Mouse (Mus musculus) small intestine, adult 2 months (tissue): Measurements from ENCODE around the gene Gnptg. TPM values are rescaled to one million over a fixed set of nuclear protein-coding genes. Genes with fewer than 3 reads are reported as not detected.

ENCODE experiments used
- H3K27ac ChIP-seq: fragments of 200-500 bp; 2 replicates; pipeline ENCODE4 v1.5.1; 2012; ENCODE audit warnings: low read depth, low read length, control low read depth, inconsistent platforms; ENCODE audit not compliant: insufficient read depth
- H3K27me3 ChIP-seq: fragments of 200-500 bp; 2 replicates; pipeline ENCODE4 v1.6.1; 2012; ENCODE audit warnings: mild to moderate bottlenecking, moderate library complexity, low read length, inconsistent platforms; ENCODE audit not compliant: control insufficient read depth, insufficient read depth
- H3K36me3 ChIP-seq: fragments of 200-500 bp; 2 replicates; pipeline ENCODE4 v1.6.1; 2012; ENCODE audit warnings: mild to moderate bottlenecking, low read length, control low read depth, inconsistent platforms; ENCODE audit not compliant: control insufficient read depth, insufficient read depth
- H3K4me1 ChIP-seq: fragments of 200-500 bp; 2 replicates; pipeline ENCODE4 v1.6.1; 2012; ENCODE audit warnings: low read length, inconsistent platforms, mixed read lengths; ENCODE audit not compliant: control insufficient read depth, insufficient read depth, insufficient read length
- H3K4me3 ChIP-seq: fragments of 200-500 bp; 2 replicates; pipeline ENCODE4 v1.5.1; 2012; ENCODE audit warnings: low read depth, mild to moderate bottlenecking, control low read depth, inconsistent platforms, low read length, moderate library complexity
- CTCF ChIP-seq: fragments of 200-500 bp; IDR thresholded peaks from 2 replicates; pipeline ENCODE4 v1.5.1; 2012; ENCODE audit warnings: low read depth, mild to moderate bottlenecking, control low read depth, inconsistent platforms, low read length, moderate library complexity, mixed read lengths; ENCODE audit not compliant: insufficient replicate concordance, insufficient read length; ENCODE audit errors: extremely low read depth
- POLR2A ChIP-seq: fragments of 200-500 bp; IDR thresholded peaks from 2 replicates; pipeline ENCODE4 v1.6.1; 2012; ENCODE audit warnings: low read depth, mild to moderate bottlenecking, control low read depth, inconsistent platforms, low read length, moderate library complexity
- WGBS: fragments of 180-500 bp; shearing (Covaris S2); methylation state at CpG from one replicate; pipeline ENCODE4 v1.1.7; 2018; 5-methylcytosine and 5-hydroxymethylcytosine counted together
- polyA plus RNA-seq: library from polyadenylated mRNA; depleted of rRNA; stranded (reverse); fragments of >200 nt; gene quantifications from 2 replicates; pipeline ENCODE4 v1.2.3, GENCODE M21; 2012

Gene Gnptg
- polyA plus RNA-seq, 1 experiment, result 29.3 TPM

DNA sequence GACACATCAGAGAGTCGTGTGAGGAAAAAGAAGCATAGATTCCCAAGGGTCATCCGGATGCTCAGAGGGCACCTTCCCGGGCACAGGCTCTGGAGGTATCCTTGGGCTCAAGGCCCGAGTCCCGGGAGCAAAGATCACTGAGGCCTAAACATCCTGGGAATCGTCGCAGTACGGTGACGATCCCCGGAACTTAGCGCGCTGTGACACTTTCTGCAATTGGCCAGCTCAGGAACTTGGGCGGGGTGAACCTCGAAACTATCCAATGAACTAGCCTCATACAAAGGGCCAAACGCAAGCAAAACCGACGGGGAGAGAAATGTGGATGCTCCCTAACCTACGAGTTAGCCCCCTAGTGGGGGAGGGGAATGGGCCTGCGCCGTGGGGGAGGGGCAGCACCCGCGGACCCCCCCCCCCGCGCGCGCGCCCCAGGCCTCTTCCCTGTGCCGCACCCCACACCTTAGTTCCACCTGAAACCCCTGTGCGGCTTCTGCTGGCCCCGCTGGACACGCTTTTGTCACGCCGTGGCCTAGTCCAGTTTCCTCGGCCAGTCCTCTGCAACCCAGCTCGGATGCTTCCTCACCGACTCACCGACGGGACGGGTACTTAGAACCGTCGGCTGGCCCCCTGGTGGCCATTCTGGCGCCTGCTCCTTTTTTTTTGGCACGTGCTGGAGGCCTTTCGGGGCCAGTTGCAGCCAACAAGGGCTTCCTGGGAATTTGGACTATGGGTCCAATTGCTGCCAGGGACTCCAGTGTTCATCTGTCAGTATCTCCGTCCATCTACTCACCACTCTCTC, 34.0 kb upstream of the Gnptg start:
- no peaks in the 10 kb centered on the region for H3K27me3 ChIP-seq
- H3K4me3 ChIP-seq, result peak overlapping the region; percentile 88
- H3K27ac ChIP-seq, result peak overlapping the region; percentile 99
- peak; percentile 85 for TF ChIP-seq CTCF
- TF ChIP-seq POLR2A, result peak; percentile 55; the same call in 1 of the 2 replicates
- H3K4me1 ChIP-seq, result peaks cover 21% of the 10 kb centered on the region; the same call in 1 of the 2 replicates
- H3K36me3 ChIP-seq, result peaks cover 1% of the 10 kb centered on the region
- WGBS, result 1% methylated on average over 45 of the region's 45 CpGs

DNA sequence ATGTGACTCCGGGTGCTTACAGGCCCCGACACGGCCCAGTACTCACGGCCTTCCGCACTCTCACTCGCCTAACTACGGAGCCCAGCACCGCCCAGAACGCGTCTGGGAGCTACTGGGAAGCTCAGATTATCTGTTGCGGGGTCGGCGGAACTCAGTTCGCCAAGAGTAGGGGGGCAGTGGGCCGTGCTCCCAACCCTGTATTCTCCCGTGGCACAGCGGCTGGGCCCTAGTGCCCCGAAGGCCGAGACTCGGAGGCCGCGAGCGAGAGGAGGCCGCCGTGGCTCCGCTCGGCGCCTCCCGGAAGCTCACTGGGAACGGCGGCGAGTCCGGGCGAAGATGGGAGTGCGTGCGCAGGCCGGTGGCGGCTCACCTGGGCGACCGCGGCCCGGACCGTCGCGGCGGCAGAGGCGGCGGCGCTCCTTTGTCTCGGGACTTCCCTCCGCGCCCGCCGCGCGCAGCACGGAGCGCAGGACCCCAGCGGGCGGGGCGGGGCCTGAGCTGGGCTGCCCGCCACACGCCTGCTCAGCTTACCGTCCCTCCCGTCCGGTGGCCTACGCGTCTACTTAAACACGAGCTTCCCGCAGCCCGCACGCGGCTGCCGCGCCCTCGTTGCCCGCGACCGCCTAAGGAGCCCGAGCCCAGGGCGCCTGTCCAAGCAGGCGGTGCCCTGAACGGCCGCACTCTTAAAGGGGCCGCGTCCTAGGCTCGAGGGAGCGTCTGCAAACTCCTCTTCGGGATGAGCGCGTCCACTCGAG, 33.2 kb upstream of the Gnptg start:
- Histone ChIP-seq H3K36me3 (peaks cover 9% of the 10 kb centered on the region), H3K27me3 (no peaks in the 10 kb centered on the region), H3K27ac (peak overlapping the region; percentile 99), H3K4me1 (peaks cover 21% of the 10 kb centered on the region; the same call in 1 of the 2 replicates), H3K4me3 (peak overlapping the region; percentile 88)
- TF ChIP-seq POLR2A (no peak; the same call in none of the 2 replicates), CTCF (no peak)
- whole genome bisulfite sequencing, result under 1% methylated on average over 91 of the region's 92 CpGs

DNA sequence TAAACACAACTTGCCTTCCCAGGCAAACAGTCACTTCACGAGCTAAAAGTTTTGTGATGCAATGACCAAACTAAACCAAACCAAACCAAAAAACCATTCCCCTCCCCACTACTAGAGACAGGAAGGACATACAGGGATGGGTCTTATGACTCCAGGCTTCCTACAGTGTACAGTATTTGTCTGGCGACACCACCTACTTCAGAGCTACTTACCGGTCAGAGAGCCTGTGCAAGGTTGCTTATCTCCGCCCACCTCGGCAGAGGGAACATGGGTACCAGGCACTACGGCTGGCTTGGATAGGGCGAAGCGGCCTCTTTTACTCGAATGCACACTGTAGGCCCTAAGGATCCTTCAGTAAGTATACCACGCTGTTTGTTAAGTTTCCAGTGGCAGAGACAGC, 32.4 kb upstream of the Gnptg start:
- Histone ChIP-seq H3K27ac (peak overlapping the region; percentile 99), H3K4me3 (peak overlapping the region; percentile 88), H3K36me3 (peaks cover 16% of the 10 kb centered on the region), H3K4me1 (peaks cover 21% of the 10 kb centered on the region; the same call in 1 of the 2 replicates), H3K27me3 (no peaks in the 10 kb centered on the region)
- TF ChIP-seq CTCF, result no peak
- TF ChIP-seq POLR2A, result no peak
- under 1% methylated on average over 10 of the region's 10 CpGs for WGBS

DNA sequence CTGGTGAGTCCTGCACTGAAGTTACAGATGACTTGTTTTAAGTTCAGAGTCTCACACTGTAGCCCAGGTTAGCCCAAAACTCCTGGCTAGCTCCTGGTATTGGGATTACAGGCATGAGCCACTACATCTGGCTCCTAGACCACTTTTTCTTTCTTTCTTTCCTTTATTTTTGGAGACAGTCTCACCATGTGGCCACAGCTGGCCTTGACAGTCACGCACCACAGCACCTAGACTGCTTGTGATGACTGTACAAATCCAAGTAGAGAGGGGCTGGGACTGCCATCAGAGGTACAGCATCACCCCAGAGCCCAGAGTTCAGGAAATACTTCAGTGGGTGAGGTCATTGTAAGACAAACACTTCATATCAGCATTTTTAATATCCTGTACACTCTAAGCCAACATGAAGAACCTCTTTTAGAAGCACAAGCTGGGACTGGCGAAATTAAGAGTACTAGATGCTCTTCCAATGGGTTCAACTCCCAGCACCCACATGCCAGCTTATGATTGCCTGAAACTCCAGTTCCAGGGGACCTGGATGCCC, 30.9 kb upstream of the Gnptg start:
- H3K27ac ChIP-seq, result no peak overlapping the region
- no peaks in the 10 kb centered on the region for H3K27me3 ChIP-seq
- peaks cover 21% of the 10 kb centered on the region; the same call in 1 of the 2 replicates for H3K4me1 ChIP-seq
- no peak overlapping the region for H3K4me3 ChIP-seq
- WGBS, result 49% methylated on average over 2 of the region's 2 CpGs
- no peak for TF ChIP-seq CTCF
- no peak for TF ChIP-seq POLR2A
- H3K36me3 ChIP-seq, result peaks cover 30% of the 10 kb centered on the region

DNA sequence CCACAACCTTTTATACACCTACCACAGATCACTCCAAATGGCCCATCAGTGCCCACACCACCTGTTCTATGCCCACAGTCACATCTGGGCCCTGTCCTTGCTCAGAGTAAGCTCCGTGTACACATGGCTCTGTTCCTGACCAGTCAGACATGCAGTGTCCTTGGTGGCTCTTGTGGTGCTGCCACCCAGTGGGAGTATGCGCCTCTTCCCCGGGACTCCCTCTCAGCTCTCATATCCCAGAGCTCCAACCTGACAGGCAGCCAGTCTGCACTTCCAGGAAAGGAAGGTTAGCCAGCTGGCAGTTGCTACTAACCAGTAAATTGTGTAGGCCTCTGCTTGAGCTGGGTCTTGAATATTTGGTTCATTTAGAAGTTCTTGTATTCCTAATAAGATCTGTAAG, 24.5 kb upstream of the Gnptg start:
- WGBS, result 53% methylated on average over 3 of the region's 3 CpGs
- Histone ChIP-seq H3K27me3 (no peaks in the 10 kb centered on the region), H3K36me3 (peaks cover 70% of the 10 kb centered on the region), H3K4me3 (no peak overlapping the region), H3K4me1 (peaks cover under 1% of the 10 kb centered on the region; the same call in 1 of the 2 replicates), H3K27ac (no peak overlapping the region)
- TF ChIP-seq CTCF (peak; percentile 33; the same call in 1 of the 2 replicates), POLR2A (no peak)

DNA sequence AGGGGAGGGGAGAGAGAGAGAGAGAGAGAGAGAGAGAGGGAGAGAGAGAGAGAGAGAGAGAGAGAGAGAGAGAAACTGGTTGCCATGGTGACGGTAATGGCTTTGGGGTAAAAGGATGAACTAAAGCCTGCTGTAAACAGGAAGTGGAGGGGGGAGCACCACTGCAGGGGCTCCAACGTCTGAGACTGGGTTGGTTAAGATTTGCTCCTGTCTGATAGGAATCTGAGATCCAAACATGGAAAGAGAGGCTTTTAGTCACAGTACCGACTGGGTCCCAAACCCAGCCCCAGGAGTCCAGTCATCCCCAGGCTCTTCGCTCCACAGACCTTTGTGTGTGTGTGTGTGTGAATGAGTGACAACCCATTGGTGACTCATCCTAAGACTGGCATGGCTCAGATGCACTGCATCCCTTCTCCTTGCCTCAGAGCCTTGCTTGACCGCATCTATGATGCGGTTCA, 17.9 kb upstream of the Gnptg start:
- Histone ChIP-seq H3K36me3 (peaks cover 12% of the 10 kb centered on the region), H3K4me3 (no peak overlapping the region), H3K27me3 (peaks cover 17% of the 10 kb centered on the region), H3K4me1 (peaks cover 6% of the 10 kb centered on the region), H3K27ac (0 out of 2 replicates have a peak overlapping the region, but pooled peaks have one; percentile 19)
- TF ChIP-seq CTCF (no peak), POLR2A (no peak)
- WGBS, result 43% methylated on average over 6 of the region's 6 CpGs
